ENCODE assay signal across 7 mouse cellular contexts in the genomic region with DNA sequence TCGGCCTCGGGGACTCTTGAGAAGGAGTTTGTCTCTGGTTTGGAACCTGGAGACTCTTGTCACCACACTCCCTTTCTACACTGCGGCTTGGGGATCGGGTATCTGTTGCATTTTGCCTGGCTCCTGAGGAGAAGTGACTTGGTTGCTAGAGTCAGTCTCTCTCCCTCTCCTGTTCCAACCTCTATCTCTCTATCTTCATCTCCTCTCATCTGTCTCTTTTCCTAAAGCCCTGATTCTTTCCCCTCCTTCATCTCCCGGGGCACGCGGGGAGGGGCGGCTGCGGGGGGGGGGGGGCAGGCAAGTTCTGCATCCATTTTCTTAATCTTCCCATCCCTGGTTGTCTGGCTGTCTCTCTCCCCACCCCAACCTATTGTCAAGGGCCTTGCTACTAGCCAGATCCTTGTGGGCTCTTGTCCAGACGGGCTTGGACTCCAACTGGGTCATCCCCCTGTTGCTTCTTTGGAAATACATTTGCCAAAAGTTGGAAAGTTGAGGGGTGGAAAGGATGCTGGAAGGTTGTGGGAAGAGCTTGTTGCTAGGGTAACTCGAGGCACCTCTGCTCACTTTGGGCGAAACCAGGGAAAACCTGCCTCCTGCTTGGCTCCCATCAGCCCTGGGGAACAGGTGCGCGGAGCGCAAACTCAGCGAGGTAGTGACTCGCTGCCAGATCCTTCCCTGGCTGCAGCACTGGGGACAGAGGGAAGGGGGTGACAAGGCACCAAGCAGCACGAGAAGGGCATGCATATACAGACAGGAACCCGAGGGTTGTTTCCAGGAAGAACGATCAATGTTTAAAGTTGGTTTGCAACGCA. TPM values are rescaled to one million over a fixed set of nuclear protein-coding genes. Genes with fewer than 3 reads are reported as not detected.
DNase-seq lines count a peak whose midpoint lies in the region; ATAC-seq and TF ChIP-seq lines count a peak whose summit lies in the region.

No protein-coding gene starts in this region.

- 0 out of 2 replicates have a peak, but pooled peaks cover 3% of the 10 kb centered on the region for H3K4me1 ChIP-seq in liver, embryonic 11.5 days (replicated peaks; ENCODE audit: control insufficient read depth, insufficient read depth, low read length)
- peaks cover 8% of the 10 kb centered on the region; the same call in 1 of the 2 replicates for H3K4me1 ChIP-seq in hindbrain, postnatal 0 days (ENCODE audit: insufficient read depth, low read length)

- WGBS in liver, embryonic 11.5 days: 12% methylated on average over 21 of the region's 21 CpGs
- 1% methylated on average over 20 of the region's 21 CpGs for WGBS in hindbrain, postnatal 0 days

- 0 out of 2 replicates have a peak overlapping the region, but pooled peaks have one; percentile 20 for H3K9ac ChIP-seq in liver, embryonic 11.5 days (ENCODE audit: low read depth, low read length)
- H3K9ac ChIP-seq in hindbrain, postnatal 0 days (replicated peaks; ENCODE audit: low read length): peak overlapping the region; percentile 78

- peak overlapping the region; percentile 45 for H3K4me3 ChIP-seq in liver, embryonic 11.5 days (ENCODE audit: low read depth, low read length)
- H3K4me3 ChIP-seq in hindbrain, postnatal 0 days (ENCODE audit: low read length): peak overlapping the region; percentile 59

- no peak for TF ChIP-seq CTCF in hindbrain, postnatal 0 days (IDR thresholded peaks at IDR 0.05; ENCODE audit: low read depth)

- no peak overlapping the region for H3K27ac ChIP-seq in liver, embryonic 11.5 days (ENCODE audit: low read depth, low read length)
- peak overlapping the region; percentile 26; the same call in 1 of the 2 replicates for H3K27ac ChIP-seq in hindbrain, postnatal 0 days

- no peak for ATAC-seq in liver, embryonic 11.5 days (replicated peaks; ENCODE audit: low FRiP score)
- peak; percentile 21; the same call in 1 of the 2 replicates for ATAC-seq in hindbrain, postnatal 0 days

- H3K36me3 ChIP-seq in liver, embryonic 11.5 days (ENCODE audit: control insufficient read depth, insufficient read depth, low read length): no peaks in the 10 kb centered on the region
- H3K36me3 ChIP-seq in hindbrain, postnatal 0 days (ENCODE audit: insufficient read depth, low read length): no peaks in the 10 kb centered on the region

- H3K27me3 ChIP-seq in liver, embryonic 11.5 days (replicated peaks; ENCODE audit: control insufficient read depth, insufficient read depth, low read length): peaks cover 45% of the 10 kb centered on the region
- no peaks in the 10 kb centered on the region for H3K27me3 ChIP-seq in hindbrain, postnatal 0 days (ENCODE audit: insufficient read depth, low read length)

- H3K4me2 ChIP-seq in liver, embryonic 11.5 days: peak overlapping the region; percentile 70
- H3K4me2 ChIP-seq in hindbrain, postnatal 0 days (ENCODE audit: low read depth, low read length): peak overlapping the region; percentile 83

- no peak for DNase-seq in liver, embryonic 11.5 days (ENCODE audit: low spot score)
- DNase-seq in liver: no peak
- DNase-seq in cerebellum, postnatal 25 days: peak; percentile 71 to 72
- peak; percentile 42 for DNase-seq in hindbrain, postnatal 0 days (ENCODE audit: low spot score)
- peak; percentile 19 for DNase-seq in neural tube, embryonic 10.5 days (ENCODE audit: extremely low spot score, low spot score)
- DNase-seq in natural killer cell, adult 2 months (ENCODE audit: low spot score in 2 of 2): no peak
- DNase-seq in urinary bladder, postnatal 10 days (ENCODE audit: low spot score): no peak

- no peaks in the 10 kb centered on the region for H3K9me3 ChIP-seq in liver, embryonic 11.5 days (ENCODE audit: control insufficient read depth, low read length)
- H3K9me3 ChIP-seq in hindbrain, postnatal 0 days (ENCODE audit: low read length): no peaks in the 10 kb centered on the region

RNA-seq across cellular contexts. Expression of a gene that starts 0.9 kb away (rescaled TPM):
- polyA plus RNA-seq in liver, embryonic 11.5 days (2014; fragmentation: Nextera tagmentation; extraction: Ambion mirVana): 0.93 and 1.1 TPM in 2 replicates
- 27.7 and 36.9 TPM in 2 replicates for total RNA-seq in hindbrain, postnatal 0 days (2014; rRNA removed)
- polyA plus RNA-seq in hindbrain, postnatal 0 days (2015; fragmentation: Nextera tagmentation; extraction: Ambion mirVana): 6.5 TPM in 2 replicates

RNA-seq across cellular contexts. Expression of a gene that starts 29.7 kb away (rescaled TPM):
- polyA plus RNA-seq in liver, embryonic 11.5 days (2014; fragmentation: Nextera tagmentation; extraction: Ambion mirVana): 68.9 and 75.3 TPM in 2 replicates
- total RNA-seq in hindbrain, postnatal 0 days (2014; rRNA removed): 42.1 and 92.6 TPM in 2 replicates
- 67.9 and 71.9 TPM in 2 replicates for polyA plus RNA-seq in hindbrain, postnatal 0 days (2015; fragmentation: Nextera tagmentation; extraction: Ambion mirVana)

Comparison
In these comparisons a context has a peak if more than half of its experiments do, and no peak if none do; other contexts are left out.
1. DNase-seq: peak in cerebellum, postnatal 25 days (2 of 2), hindbrain, postnatal 0 days (single experiment) and neural tube, embryonic 10.5 days (single experiment); none in liver, embryonic 11.5 days (single experiment), liver (single experiment), natural killer cell, adult 2 months (0 of 2) and urinary bladder, postnatal 10 days (single experiment).